Mouse (Mus musculus) induced T-regulatory cell, adult 2 months (primary cell): Measurements from ENCODE around the gene Uhrf1bp1l.

Source experiments
- DNase-seq: peaks from one replicate; pipeline ENCODE4 v3.0.0-alpha.2; 2012; ENCODE audit warnings: low read depth

The Uhrf1bp1l gene

DNA sequence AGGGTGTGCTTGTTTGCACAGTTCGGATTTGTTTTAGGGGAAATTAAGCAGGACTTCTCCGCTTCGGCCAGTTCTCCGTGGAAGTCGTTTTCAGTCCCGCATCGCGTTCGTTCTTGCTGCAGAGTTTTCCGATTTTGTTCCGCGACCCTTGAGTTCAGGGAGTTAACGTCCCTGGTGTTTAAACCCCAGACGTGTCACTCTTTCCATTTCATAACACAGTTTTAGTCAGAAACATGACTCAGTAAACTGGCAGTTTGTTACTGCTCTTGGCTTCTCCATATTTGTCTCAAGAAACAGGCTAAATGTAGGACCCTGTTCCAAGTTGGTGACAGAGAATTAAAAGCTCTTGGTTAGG is 852 bp downstream of the Uhrf1bp1l start:
- DNase-seq = no peak

DNA sequence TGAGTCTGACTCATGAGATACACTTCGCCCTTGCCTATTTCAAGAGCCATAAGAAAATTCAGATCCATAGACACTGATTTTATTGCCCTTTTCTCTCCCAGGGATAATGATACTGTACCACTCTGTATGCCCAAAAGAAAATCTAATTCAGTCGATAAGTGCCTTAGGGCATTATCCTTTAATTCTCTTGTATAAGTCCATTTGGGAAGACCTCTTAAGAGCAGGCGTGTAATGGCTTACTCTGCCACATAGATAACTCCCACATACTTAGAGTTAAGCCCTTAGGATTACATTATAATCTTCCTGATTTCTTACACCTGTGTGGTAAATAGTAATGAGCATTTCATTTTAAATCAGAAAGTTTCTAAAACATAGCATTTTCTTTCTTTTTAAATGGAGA is 1.8 kb downstream of the Uhrf1bp1l start:
- no peak for DNase-seq

DNA sequence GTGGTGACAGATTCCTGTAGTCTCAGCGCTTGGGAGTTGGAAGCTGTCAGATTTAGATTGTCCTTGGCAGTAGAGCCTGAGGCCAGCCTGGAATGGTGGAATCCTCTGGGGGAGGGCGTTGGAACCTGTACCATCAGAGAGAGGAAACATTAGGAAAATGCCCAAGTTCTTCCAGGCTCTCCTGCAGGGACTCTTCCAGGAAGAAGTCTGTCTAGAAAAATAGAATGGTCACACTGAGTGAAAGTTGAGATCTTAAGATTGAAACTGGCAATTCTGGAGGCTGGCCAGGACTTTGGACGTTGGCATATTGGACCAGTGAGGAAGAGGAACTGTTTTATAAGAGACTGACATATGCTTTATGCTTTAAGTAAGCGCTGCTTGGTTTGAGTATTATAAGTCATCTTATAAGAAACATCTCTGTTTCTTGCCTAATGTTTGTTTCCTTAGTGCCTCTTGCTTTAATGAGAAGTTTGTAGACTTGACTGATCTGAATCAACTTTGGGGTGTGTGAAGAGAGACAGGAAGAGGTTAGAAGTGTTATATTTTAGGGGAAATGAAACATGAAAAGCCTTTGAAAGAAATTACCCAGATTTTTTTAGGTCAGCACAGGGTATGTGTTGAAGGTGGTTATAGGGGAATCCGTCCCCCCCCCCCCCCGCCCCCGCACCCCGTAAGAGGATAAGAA is 2.6 kb downstream of the Uhrf1bp1l start:
- DNase-seq = peak; percentile 80

DNA sequence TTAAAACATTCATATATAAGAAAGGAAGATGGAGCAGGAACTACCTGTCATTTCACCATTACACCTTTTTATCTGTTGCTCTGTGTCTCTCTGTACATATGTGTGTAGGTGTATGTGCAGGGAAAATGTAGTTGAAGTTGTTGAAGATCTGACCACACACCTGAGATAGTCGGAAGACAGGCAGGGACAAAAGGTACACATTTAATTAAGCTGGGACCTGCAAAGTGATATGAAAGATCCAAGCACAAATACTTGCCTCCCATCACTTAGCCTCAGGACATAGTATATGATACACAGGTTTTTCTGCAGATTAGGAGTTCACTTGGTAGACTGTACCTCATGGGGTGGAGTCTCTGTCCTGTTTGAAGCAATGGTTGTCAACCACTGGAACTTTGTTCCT is 3.1 kb downstream of the Uhrf1bp1l start:
- DNase-seq = peak; percentile 68

DNA sequence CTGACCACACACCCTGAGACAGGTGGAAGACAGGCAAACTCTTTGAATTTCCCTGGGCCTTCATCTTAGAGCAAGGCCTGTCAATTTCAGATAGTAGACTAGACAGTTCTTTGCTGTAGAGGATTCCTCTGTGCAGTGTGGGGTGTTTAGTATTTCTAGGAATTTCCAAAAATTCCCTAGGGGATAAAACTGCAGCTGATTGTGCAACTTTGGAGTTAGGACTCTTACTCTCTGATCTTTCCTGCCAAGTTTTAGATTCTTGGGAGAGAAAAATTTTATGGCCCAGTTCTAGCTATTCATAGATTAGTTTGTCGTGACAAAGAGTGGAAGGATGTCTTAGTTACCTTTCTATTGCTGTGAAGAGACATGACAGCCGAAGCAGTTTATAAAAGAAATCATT is 3.8 kb downstream of the Uhrf1bp1l start:
- DNase-seq = no peak

DNA sequence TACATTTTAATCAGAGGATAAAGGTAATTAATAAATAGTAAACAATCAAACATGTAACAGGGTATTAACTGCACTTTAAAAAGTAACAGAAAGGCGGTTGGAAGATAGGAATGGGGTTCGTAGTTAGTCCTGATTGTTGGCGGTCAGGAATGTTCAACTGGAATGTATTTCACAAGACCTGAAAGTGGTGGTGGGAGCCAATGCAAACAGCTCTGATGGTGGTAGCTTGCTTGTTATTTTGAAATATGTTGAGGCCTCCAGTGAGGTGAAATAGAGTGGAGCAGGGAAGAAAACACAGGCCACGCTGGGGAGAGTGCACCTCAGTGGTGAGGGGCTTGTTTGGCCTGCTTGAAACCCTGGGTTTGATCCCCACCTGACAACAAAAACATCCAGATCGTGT is 6.3 kb downstream of the Uhrf1bp1l start:
- DNase-seq = no peak

DNA sequence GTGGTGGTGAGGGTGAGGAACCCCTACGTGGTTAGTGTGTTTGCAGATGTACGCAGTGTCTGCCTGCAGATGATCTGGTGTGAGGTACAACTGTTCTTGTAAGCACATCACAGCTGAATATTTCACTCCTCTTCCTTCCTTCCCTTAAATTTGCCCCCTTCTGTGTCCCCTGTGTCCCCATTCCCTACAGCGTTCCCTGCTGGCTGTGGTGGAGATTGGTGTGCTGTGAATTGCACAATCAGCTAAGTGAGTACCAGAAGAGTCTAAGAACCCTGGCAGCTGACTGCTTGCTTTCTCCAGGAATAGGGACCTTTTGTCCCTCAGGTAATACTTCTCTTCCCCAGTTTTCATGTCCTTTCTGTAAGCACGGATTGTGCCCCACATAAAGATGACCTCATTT is 10.4 kb downstream of the Uhrf1bp1l start:
- no peak for DNase-seq

DNA sequence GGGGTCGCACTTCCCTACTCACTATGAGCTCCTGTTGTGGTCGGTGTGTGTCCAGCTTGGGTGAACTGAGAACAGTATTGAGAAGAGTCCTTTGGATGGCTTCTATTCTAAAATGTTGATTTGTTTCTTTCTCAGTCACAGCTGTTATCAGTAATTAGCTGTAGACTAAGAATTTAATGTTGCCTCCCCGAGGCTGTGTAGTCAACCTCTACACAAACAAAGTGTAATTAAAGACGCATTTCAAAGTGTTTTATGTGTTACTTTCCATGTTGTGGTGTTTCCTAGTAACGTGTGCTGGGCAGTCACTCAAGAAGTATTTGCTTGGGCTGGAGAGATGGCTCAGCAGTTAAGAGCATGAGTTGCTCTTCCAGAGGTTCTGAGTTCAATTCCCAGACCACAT is 16.0 kb downstream of the Uhrf1bp1l start:
- DNase-seq = no peak

DNA sequence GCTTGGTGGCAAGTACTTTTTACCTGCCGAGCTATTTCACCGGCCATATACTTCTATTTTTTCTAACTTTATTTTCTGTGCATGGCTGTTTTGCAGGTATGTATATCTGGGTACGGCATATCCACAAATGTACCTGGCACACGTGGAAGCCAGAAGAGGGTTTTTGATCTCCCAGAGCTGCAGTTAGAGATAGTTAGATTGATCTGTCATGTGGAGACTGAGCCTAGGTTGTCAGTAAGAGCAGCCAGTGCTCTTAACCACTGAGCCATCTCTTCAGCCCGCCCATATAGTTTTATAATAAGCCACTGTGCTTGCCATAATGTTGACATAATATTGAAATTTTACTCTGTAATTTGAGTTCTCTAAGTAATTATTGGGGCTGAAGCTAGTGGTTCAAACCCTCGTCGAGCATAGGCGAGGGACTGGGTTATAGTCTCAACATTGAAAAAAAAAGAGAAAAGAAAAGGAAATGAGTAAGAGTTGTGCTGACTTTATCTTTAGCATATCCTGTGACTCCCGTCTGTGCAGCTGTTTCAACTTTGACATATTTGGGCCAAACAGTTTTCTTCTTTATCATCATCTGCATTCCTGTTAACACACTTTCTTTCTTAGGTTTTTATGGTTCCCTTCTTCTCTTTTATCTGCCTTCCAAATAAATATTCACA is 19.8 kb downstream of the Uhrf1bp1l start:
- DNase-seq = peak; percentile 59

DNA sequence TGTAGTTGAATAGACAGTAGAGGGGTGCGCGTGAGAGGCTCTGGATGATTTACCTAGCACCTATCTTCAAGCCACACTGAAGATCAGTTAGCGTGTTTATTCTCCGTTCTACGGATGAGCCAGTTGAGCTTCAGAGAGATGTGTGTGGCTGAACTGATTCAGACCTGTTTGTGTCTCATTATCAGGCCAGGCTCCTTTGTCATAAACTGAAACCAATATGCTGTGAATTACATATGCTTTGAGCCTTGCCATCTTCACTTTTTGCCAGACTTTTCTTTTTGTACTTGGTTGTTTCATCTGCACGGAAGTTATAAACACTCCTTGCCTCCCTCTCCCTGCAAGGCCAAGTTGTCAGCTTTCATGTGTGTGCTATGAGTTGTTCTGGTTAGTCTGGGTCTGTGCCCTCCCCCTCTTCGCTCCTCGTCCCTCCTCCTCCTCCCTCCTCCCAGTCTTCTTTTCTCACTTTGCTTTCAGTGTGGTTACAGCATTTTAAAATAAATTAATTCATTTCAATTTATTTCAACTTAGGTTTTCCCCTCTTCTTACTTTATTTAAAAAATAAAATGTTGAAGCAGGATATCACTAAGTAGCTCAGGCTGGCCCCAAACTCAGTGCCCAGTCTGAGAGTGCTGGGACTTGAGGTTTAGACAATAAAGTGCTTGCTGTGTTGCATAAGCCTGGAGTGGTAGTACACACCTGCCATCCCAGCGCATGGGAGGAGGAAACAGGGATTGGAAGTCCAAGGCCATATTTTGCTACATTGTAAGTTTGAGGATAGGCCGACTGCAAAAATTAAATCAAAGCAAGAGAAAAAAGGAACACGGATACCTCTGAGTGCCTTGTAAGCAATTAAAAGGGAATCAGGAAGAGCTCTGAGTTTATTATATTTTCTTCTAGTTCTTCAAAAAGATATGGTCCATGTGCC is 21.3 kb downstream of the Uhrf1bp1l start:
- DNase-seq = peak; percentile 44

DNA sequence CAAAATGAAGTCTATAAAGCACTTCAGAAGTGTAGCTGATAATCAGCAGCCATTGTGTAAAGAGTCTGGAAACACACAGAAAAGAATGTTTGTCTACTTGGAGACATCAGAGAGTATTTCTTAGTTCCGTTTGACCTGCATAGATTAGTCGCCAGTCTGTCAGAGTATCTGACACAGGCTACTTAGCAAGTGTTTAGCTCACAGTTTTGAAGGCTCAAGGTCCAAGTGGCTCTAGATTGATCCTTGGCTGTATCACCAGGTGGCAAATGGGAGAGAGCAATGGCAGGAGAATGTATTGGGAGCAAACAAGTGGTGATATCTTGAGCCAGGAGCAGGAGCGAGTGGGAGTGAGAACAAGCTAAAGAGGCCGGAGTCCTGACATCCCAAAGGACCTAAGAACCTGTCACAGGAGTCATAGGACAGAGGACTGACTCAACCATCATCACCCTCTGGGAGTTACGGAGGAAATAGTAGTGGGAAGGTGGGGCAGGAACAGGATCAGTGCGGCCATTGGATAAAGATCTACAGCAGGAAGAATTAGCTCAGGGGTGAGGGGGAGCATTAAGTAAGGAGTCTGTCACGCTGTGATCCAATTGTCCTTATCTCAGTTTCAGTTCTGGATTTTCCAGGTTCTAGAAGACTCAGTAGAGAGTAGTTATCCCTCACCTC is 23.7 kb downstream of the Uhrf1bp1l start:
- no peak for DNase-seq

DNA sequence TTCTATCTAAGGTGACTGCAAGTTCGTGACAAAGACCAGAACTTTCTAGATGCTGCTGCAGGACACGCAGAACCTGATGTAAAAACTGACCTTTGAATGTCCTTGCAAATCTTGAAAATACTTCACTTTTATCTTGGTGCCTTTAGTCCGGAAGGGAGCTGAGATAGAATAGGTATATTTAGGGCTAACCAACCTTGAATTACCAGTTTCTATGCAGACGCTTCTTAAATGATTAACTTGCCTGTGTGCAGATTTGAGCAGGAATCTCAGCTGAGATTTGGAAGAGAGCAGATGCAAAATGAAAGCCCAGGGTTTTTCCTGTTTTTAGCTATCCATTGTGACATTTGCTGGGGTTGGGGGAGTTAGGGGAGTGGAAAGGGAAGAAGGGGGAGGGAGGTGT is 24.3 kb downstream of the Uhrf1bp1l start:
- no peak for DNase-seq

DNA sequence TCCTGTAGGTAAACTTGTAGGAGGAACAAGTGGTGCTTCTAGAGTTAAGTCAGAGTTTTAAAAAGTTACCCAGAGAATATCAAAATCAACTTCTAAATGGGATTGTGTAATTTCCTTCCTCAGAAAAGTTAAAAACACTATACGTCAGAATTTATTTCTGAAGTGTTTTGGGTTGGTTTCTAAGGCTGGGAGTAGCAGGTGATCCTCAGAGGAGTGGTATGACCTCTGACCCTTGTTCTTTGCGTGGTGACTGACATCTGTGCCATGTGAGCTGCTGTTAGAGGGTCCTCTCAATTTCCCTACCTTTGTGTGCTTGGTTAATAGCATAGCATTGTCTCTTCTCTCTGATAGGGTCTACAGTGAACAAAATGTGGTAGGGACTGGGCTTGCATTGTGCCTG is 27.1 kb downstream of the Uhrf1bp1l start:
- peak; percentile 20 for DNase-seq

DNA sequence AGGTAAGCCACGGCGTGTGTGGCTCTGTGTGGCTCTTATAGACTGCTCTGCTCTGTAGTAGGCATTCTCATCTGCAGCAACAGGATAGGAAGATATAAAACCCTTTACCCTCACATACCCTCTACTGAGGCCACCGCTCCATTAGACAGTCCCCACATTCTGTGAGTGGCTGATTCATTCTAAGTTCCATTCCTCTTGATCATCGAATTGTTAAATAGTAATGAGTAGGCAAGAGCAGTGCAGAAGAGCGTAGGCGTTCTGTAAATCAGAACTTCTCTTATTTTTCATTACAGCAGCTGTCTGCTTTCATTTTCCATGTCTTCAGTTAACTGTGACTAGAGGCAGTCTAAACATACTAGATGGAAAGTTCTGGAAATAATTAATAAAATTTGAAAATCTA is 31.2 kb downstream of the Uhrf1bp1l start:
- DNase-seq = no peak

DNA sequence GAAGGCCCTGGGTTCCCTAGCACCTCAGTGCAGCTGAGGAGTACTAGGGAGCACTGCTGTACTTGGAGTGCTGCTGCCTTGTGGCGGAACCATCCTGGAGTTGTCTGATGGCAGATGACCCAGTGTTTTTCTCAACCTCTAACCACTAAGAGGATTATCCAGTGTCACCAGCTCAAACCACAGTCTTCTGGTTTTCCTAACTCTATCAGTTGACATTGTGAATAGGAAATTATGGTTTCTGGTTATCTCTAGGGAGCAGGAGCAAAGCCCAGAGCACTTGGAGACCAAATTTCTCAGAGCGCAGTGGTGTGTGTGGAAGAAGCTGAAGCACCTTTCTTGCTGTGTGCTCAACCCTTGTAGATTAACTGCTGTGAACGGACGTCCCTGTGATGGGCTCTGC is 47.1 kb downstream of the Uhrf1bp1l start:
- no peak for DNase-seq

DNA sequence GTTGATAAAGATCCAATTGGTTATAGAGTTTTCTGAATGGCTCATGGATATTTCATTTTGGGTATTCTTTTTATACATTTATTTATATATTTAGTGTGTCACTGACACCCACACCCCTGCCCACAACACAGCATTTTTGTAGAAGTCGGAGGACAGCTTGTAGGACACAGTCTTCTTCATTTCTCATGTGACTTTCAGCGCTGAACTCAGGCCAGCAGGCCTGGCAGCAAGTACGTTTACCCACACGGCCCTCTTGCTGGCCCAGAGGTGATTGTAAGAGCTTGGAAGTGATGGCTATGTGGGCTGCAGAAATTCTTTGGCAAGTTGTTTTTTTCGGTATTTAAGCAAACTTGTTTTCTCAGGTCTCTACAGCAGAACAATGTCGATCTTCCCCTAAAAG is 49.3 kb downstream of the Uhrf1bp1l start:
- DNase-seq = no peak

DNA sequence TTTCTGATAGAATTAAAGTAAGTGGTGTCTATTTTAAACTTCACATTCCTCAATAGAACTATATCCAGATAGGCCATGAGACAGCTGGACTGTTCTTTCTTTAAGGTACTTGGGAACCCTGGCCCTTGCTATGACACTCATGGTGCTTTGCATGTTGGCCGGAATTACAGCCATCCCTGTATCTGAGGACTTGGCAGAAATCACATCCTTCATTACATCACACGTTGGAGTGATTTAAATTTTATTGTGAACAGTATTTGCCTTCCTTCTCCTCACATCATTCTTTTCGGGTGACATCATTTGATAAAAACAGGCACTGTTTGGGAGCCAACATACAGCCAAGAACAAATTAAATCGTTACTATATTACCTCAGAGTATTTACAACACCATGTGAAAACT is 74.4 kb downstream of the Uhrf1bp1l start:
- DNase-seq = no peak

DNA sequence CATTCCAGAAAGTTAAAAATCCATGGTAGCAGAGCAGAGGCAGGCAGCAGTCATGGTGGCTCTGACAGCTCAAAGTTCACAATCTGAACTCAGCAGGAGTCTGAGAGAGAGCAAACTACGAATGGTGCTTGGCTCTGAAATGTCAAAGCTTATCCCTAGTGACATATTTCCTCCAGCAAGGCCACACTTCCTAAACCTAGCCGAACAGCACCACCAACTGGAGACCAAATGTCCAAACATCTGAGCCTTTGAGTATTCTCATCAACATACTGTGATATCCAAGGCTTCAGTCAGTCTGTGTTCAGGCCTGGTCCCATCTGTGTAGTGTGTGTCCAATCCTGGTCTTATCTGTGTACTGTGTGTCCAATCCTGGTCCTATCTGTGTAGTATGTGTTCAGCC is 79.1 kb downstream of the Uhrf1bp1l start:
- DNase-seq = peak; percentile 66

DNA sequence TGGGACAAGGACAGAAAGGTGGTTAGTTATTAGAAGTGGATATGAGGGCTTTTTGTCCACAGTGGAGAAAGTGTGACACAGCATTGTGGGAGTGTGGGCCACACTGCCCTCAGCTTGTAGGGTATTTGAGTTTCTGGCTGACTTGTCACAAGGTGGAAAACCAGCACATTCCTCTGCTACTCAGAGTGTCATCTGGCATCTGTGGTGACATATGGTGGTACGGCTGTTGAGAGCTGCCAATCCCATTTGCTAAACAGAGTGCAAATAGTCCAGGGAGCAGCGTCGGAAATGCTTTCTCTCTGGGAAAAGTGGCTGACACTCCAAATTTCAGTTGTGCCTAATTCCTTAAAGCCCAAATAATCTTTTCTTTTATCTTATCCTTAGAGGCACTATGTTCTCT is 82.1 kb downstream of the Uhrf1bp1l start:
- DNase-seq = no peak

DNA sequence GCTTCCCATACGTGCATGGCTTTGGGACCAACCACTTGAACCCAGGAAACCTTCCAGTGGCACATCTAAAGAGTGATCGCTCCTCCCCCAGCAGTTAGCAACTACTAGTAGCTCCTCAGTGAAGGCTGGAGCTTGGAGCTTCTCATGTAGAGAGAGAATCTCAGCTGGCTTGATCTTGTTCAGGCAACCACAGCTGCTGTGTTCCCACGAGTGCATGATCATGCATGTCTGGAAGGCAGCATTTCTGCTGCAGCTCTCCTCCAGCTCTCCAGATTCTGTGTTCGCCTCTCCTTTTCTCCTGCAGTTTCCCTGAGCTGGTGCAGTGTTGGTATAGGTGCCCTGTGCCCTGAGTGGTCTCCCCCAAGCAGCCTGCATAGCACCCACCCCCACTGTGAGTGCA is 87.5 kb downstream of the Uhrf1bp1l start:
- no peak for DNase-seq

DNA sequence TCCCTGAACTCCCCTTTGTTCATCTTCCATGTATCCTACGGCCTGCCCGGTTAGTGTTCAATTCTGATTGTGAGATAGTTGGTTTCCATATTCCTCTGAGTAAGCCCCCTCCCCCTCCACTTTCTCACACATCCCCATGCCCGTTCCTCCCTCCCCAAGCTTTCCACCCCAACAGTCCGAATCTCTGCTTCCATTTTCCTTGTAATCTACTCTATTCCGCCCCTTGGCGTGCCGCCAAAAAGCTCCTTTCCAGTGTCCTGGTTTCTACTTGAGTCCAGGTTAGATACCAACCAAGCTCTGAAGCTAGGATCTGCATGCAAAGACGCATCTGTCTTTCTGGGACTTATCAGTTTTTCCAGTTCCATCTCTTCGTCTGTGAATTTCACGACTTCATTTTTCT is 88.4 kb downstream of the Uhrf1bp1l start:
- DNase-seq = no peak

DNA sequence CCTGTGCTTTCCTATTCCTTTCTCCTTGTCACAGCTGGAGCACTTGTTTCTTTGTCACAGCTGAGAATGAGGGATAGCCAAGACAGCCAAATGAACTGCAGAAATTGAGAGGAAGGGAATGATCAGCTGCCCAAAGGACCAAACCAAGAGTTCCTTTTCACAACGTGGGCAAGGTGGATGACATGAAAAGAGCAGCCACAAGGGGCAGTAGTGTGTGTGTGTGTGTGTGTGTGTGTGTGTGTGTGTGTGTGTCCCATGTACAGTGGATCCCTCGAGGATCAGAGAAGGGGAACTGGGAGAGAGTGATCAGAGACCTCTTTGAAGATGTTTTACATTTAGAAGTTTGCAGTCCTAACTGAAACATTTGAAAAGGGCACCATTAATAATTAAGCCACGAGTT is 92.7 kb downstream of the Uhrf1bp1l start:
- no peak for DNase-seq

DNA sequence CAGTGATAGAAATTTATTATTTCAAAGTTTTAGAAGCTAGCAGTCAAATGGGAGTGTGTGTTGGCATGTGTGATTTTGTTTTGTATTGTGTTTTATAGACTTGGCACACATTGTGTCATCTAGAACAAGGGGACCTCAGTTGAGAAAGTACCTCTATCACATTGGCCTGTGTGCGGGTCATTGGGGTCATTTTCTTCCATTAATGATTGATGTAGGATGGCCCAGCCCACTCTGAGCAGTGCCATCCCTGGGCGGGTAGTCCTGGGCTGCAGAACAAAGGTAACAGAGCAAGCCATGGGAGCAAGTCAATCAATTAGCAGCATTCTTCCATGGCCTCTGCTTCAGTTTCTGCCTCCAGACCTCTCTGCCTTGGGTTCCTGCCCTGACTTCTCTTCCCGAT is 94.0 kb downstream of the Uhrf1bp1l start:
- no peak for DNase-seq
